Comparison of ENCODE assay signal across 14 mouse cellular contexts in genomic region chr16:45044844-45045243, GRCm38 (mm10). TPM values are rescaled to one million over a fixed set of nuclear protein-coding genes. Genes with fewer than 3 reads are reported as not detected.
DNase-seq lines count a peak whose midpoint lies in the region; ATAC-seq lines count a peak whose summit lies in the region.
"Had no signal": no experiment of that assay in that cellular context is flagged by ENCODE, and none has a peak within 500 bp of the region (broad histone marks: within the 10 kb centered on the region; RNA-seq: fewer than 3 reads in every experiment).

No protein-coding gene starts in this region.

- WGBS in kidney, embryonic 15.5 days, result 39% methylated on average over 3 of the region's 3 CpGs

- no peak overlapping the region for H3K27ac ChIP-seq in kidney, embryonic 15.5 days
- H3K27ac ChIP-seq: hindbrain, embryonic 10.5 days; layer of hippocampus, adult 2 months had no signal

- no peaks in the 10 kb centered on the region for H3K9me3 ChIP-seq in kidney, embryonic 15.5 days (replicated peaks)
- H3K9me3 ChIP-seq: hindbrain, embryonic 10.5 days had no signal

- no peaks in the 10 kb centered on the region for H3K4me1 ChIP-seq in kidney, embryonic 15.5 days
- H3K4me1 ChIP-seq: hindbrain, embryonic 10.5 days had no signal

- ATAC-seq in common myeloid progenitor, adult 5-6 weeks (replicated peaks; ENCODE audit: low read depth, poor library complexity, severe bottlenecking), result peak; percentile 96
- ATAC-seq in monocyte, adult 5-6 weeks (replicated peaks; ENCODE audit: insufficient number of reproducible peaks, low FRiP score, low TSS enrichment, poor library complexity, severe bottlenecking), result 0 out of 2 replicates have a peak, but pooled peaks have one; percentile 63
- no peak for ATAC-seq in kidney, embryonic 15.5 days (replicated peaks; ENCODE audit: low FRiP score)

- no peaks in the 10 kb centered on the region for H3K27me3 ChIP-seq in kidney, embryonic 15.5 days

- H3K9ac ChIP-seq in kidney, embryonic 15.5 days, result no peak overlapping the region
- H3K9ac ChIP-seq: lung, embryonic 14.5 days had no signal

- no peak overlapping the region for H3K4me3 ChIP-seq in kidney, embryonic 15.5 days (replicated peaks)
- H3K4me3 ChIP-seq: hindbrain, embryonic 10.5 days; layer of hippocampus, adult 2 months had no signal

- no peak overlapping the region for H3K4me2 ChIP-seq in kidney, embryonic 15.5 days
- H3K4me2 ChIP-seq: lung, embryonic 14.5 days had no signal

- H3K36me3 ChIP-seq in kidney, embryonic 15.5 days, result no peaks in the 10 kb centered on the region
- H3K36me3 ChIP-seq: hindbrain, embryonic 10.5 days had no signal

- intact Hi-C loops in gastrocnemius, postnatal 14 days (cut with DNase I; ENCODE audit: low total_unique reads), result no loop called here
- intact Hi-C loops in left cerebral cortex, postnatal 25 days (cut with DNase I), result no loop called here
- intact Hi-C loops in left cerebral cortex, postnatal 36 days (cut with DNase I), result no loop called here

- peak; percentile 53 for DNase-seq in 3T3-L1 (ENCODE audit: low read depth, low spot score)
- peak; percentile 57 for DNase-seq in CD4-positive, CD25-positive, alpha-beta regulatory T cell, adult 2 months (ENCODE audit: low read depth, low spot score)
- no peak for DNase-seq in gastrocnemius, postnatal 14 days
- no peak for DNase-seq in left cerebral cortex, postnatal 25 days (ENCODE audit: low spot score in 2 of 2)
- no peak for DNase-seq in left cerebral cortex, postnatal 36 days (ENCODE audit: low spot score in 2 of 2)
- DNase-seq: adrenal gland, adult 2 months; cerebellum, adult 9-10 months; lung, embryonic 14.5 days had no signal

RNA-seq across cellular contexts. Expression of gene Ccdc80, which starts 48.4 kb away (rescaled TPM):
- total RNA-seq in common myeloid progenitor, adult 5-6 weeks (2017), result 0.39 TPM in 1 of 2 replicates, not detected in the other
- 3.6 TPM in 1 of 3 replicates, not detected in the others for total RNA-seq in monocyte, adult 5-6 weeks (2017)
- total RNA-seq in gastrocnemius, postnatal 14 days (2021), result 10 to 100 TPM; 67.2 to 85.5 TPM
- 1 to 10 TPM; 6.4 to 6.6 TPM for total RNA-seq in left cerebral cortex, postnatal 25 days (2021)
- 1 to 10 TPM; 7.4 to 7.9 TPM for total RNA-seq in left cerebral cortex, postnatal 36 days (2021)
- 102 and 118 TPM in 2 replicates for polyA plus RNA-seq in kidney, embryonic 15.5 days (2015; fragmentation: Nextera tagmentation; extraction: Ambion mirVana)
- total RNA-seq: megakaryocyte-erythroid progenitor cell, adult 5-6 weeks had no signal

Comparison
In these comparisons a context has a peak if more than half of its experiments do, and no peak if none do; other contexts are left out.
1. DNase-seq: peak in 3T3-L1 (single experiment) and CD4-positive, CD25-positive, alpha-beta regulatory T cell, adult 2 months (single experiment); none in gastrocnemius, postnatal 14 days (single experiment), left cerebral cortex, postnatal 25 days (0 of 2) and left cerebral cortex, postnatal 36 days (0 of 2).
2. RNA of gene Ccdc80, which starts 48.4 kb away (total RNA-seq): 67.2 to 85.5 TPM in gastrocnemius, postnatal 14 days; 7.4 to 7.9 TPM in left cerebral cortex, postnatal 36 days, 6.4 to 6.6 TPM in left cerebral cortex, postnatal 25 days, 3.6 TPM in monocyte, adult 5-6 weeks and 0.39 TPM in common myeloid progenitor, adult 5-6 weeks; every median in the first group is over 4 times any median in the second.